Mouse (Mus musculus): ENCODE data around the gene Celf6. TPM values are rescaled to one million over a fixed set of nuclear protein-coding genes. Genes with fewer than 3 reads are reported as not detected.

The Celf6 gene
- total RNA-seq (2014; fragmentation: Nextera tagmentation) = not detected in 2 replicates
- not detected in 2 replicates for total RNA-seq (2017)

- ATAC-seq (replicated peaks; ENCODE audit: low FRiP score, low TSS enrichment, poor library complexity, severe bottlenecking) = peak; percentile 99
Observed at GRCm38 (mm10) chr9:59577844-59578504, at the start of gene Celf6. TSS of gene Celf6 (plus strand) at chr9:59577917.

GRCm38 (mm10) chr9:59528274-59528673, 49.4 kb upstream of the Celf6 start:
- no peak for ATAC-seq (replicated peaks; ENCODE audit: low FRiP score, low TSS enrichment, poor library complexity, severe bottlenecking)

- ATAC-seq (replicated peaks; ENCODE audit: low FRiP score, low TSS enrichment, poor library complexity, severe bottlenecking) = no peak
Observed at GRCm38 (mm10) chr9:59531645-59532044, 46.1 kb upstream of the Celf6 start.

GRCm38 (mm10) chr9:59533422-59533821, 44.3 kb upstream of the Celf6 start:
- ATAC-seq (replicated peaks; ENCODE audit: low FRiP score, low TSS enrichment, poor library complexity, severe bottlenecking) = no peak

- ATAC-seq (replicated peaks; ENCODE audit: low FRiP score, low TSS enrichment, poor library complexity, severe bottlenecking) = no peak
Observed at GRCm38 (mm10) chr9:59533889-59534288, 43.8 kb upstream of the Celf6 start.

GRCm38 (mm10) chr9:59537651-59538050, 40.1 kb upstream of the Celf6 start:
- no peak for ATAC-seq (replicated peaks; ENCODE audit: low FRiP score, low TSS enrichment, poor library complexity, severe bottlenecking)

GRCm38 (mm10) chr9:59539441-59540137, 38.1 kb upstream of the Celf6 start, which contains the start of the genes Hexa and Tmem202:
TSS of gene Hexa (plus strand) at chr9:59539540.
TSS of gene Tmem202 (minus strand) at chr9:59539847.
- ATAC-seq (replicated peaks; ENCODE audit: low FRiP score, low TSS enrichment, poor library complexity, severe bottlenecking) = peak; percentile 80

GRCm38 (mm10) chr9:59541617-59542016, 36.1 kb upstream of the Celf6 start:
- ATAC-seq (replicated peaks; ENCODE audit: low FRiP score, low TSS enrichment, poor library complexity, severe bottlenecking) = no peak

- no peak for ATAC-seq (replicated peaks; ENCODE audit: low FRiP score, low TSS enrichment, poor library complexity, severe bottlenecking)
Observed at GRCm38 (mm10) chr9:59542766-59543324, 34.9 kb upstream of the Celf6 start.

- ATAC-seq (replicated peaks; ENCODE audit: low FRiP score, low TSS enrichment, poor library complexity, severe bottlenecking) = no peak
Observed at GRCm38 (mm10) chr9:59544739-59545138, 33.0 kb upstream of the Celf6 start.

- ATAC-seq (replicated peaks; ENCODE audit: low FRiP score, low TSS enrichment, poor library complexity, severe bottlenecking) = no peak
Observed at GRCm38 (mm10) chr9:59547869-59548268, 29.8 kb upstream of the Celf6 start.

- no peak for ATAC-seq (replicated peaks; ENCODE audit: low FRiP score, low TSS enrichment, poor library complexity, severe bottlenecking)
Observed at GRCm38 (mm10) chr9:59548961-59549487, 28.7 kb upstream of the Celf6 start.

- ATAC-seq (replicated peaks; ENCODE audit: low FRiP score, low TSS enrichment, poor library complexity, severe bottlenecking) = no peak
Observed at GRCm38 (mm10) chr9:59550077-59550476, 27.6 kb upstream of the Celf6 start.

- no peak for ATAC-seq (replicated peaks; ENCODE audit: low FRiP score, low TSS enrichment, poor library complexity, severe bottlenecking)
Observed at GRCm38 (mm10) chr9:59551017-59551416, 26.7 kb upstream of the Celf6 start.

GRCm38 (mm10) chr9:59551620-59552031, 26.1 kb upstream of the Celf6 start:
- ATAC-seq (replicated peaks; ENCODE audit: low FRiP score, low TSS enrichment, poor library complexity, severe bottlenecking) = no peak

GRCm38 (mm10) chr9:59552610-59553009, 25.1 kb upstream of the Celf6 start:
- ATAC-seq (replicated peaks; ENCODE audit: low FRiP score, low TSS enrichment, poor library complexity, severe bottlenecking) = no peak

GRCm38 (mm10) chr9:59553719-59554118, 24.0 kb upstream of the Celf6 start:
- ATAC-seq (replicated peaks; ENCODE audit: low FRiP score, low TSS enrichment, poor library complexity, severe bottlenecking) = no peak

- peak; percentile 83 for ATAC-seq (replicated peaks; ENCODE audit: low FRiP score, low TSS enrichment, poor library complexity, severe bottlenecking)
Observed at GRCm38 (mm10) chr9:59565600-59565999, 12.1 kb upstream of the Celf6 start.

- ATAC-seq (replicated peaks; ENCODE audit: low FRiP score, low TSS enrichment, poor library complexity, severe bottlenecking) = peak; percentile 85
Observed at GRCm38 (mm10) chr9:59567111-59567510, 10.6 kb upstream of the Celf6 start.

GRCm38 (mm10) chr9:59571852-59572251, 5.9 kb upstream of the Celf6 start:
- ATAC-seq (replicated peaks; ENCODE audit: low FRiP score, low TSS enrichment, poor library complexity, severe bottlenecking) = no peak

Data from megakaryocyte-erythroid progenitor cell, adult 5-6 weeks (primary cell).